Mouse (Mus musculus) adrenal gland, adult 8-10 months (tissue): ENCODE data around the gene Tnfsf15. TPM values are rescaled to one million over a fixed set of nuclear protein-coding genes. Genes with fewer than 3 reads are reported as not detected.

Experiments used
- DNase-seq: peaks from one replicate; pipeline ENCODE4 v3.0.0; 2022
- total RNA-seq, 4 experiments: library from RNA; stranded (reverse); gene quantifications; 2 replicates each; pipeline ENCODE4 v1.2.4; 2022

Tnfsf15 gene
- total RNA-seq, 4 experiments from 2014 or later, result 0.34 to 0.83 (median 0.36) TPM

- DNase-seq, result peak; percentile 8
These were observed 2.8 kb downstream of the Tnfsf15 start for GRCm38 (mm10) chr4:63742101-63742500.

GRCm38 (mm10) chr4:63740761-63741160, 4.2 kb downstream of the Tnfsf15 start:
- no peak for DNase-seq

- DNase-seq, result no peak
These were observed 4.9 kb downstream of the Tnfsf15 start for GRCm38 (mm10) chr4:63740001-63740400.

GRCm38 (mm10) chr4:63739524-63739923, 5.4 kb downstream of the Tnfsf15 start:
- DNase-seq, result no peak

GRCm38 (mm10) chr4:63738364-63738997, 6.4 kb downstream of the Tnfsf15 start:
- no peak for DNase-seq

GRCm38 (mm10) chr4:63731299-63731698, 13.6 kb downstream of the Tnfsf15 start:
- no peak for DNase-seq

GRCm38 (mm10) chr4:63726727-63727126, 18.2 kb downstream of the Tnfsf15 start:
- DNase-seq, result no peak

GRCm38 (mm10) chr4:63725981-63726380, 18.9 kb downstream of the Tnfsf15 start:
- DNase-seq, result no peak

GRCm38 (mm10) chr4:63717922-63718643, 26.8 kb downstream of the Tnfsf15 start:
- DNase-seq, result peak; percentile 92

- DNase-seq, result no peak
These were observed 33.0 kb downstream of the Tnfsf15 start for GRCm38 (mm10) chr4:63711886-63712285.

GRCm38 (mm10) chr4:63710431-63711220, 34.3 kb downstream of the Tnfsf15 start:
- DNase-seq, result peak; percentile 61

GRCm38 (mm10) chr4:63706279-63706971, 38.5 kb downstream of the Tnfsf15 start:
- DNase-seq, result no peak

- no peak for DNase-seq
These were observed 40.7 kb downstream of the Tnfsf15 start for GRCm38 (mm10) chr4:63704232-63704631.

- DNase-seq, result no peak
These were observed 41.2 kb downstream of the Tnfsf15 start for GRCm38 (mm10) chr4:63703686-63704085.

- DNase-seq, result no peak
These were observed 42.8 kb downstream of the Tnfsf15 start for GRCm38 (mm10) chr4:63702006-63702704.

- DNase-seq, result no peak
These were observed 45.2 kb downstream of the Tnfsf15 start for GRCm38 (mm10) chr4:63699749-63700148.

GRCm38 (mm10) chr4:63696921-63697320, 48.0 kb downstream of the Tnfsf15 start:
- DNase-seq, result no peak

GRCm38 (mm10) chr4:63692351-63692750, 52.6 kb downstream of the Tnfsf15 start:
- DNase-seq, result no peak

- no peak for DNase-seq
These were observed 57.5 kb downstream of the Tnfsf15 start for GRCm38 (mm10) chr4:63687429-63687828.

- peak; percentile 18 for DNase-seq
These were observed 58.8 kb downstream of the Tnfsf15 start for GRCm38 (mm10) chr4:63686157-63686556.

- DNase-seq, result no peak
These were observed 59.7 kb downstream of the Tnfsf15 start for GRCm38 (mm10) chr4:63685253-63685525.
